Mouse (Mus musculus) lung, adult 2 months (tissue): ENCODE results near the gene Plekhg6. TPM values are rescaled to one million over a fixed set of nuclear protein-coding genes. Genes with fewer than 3 reads are reported as not detected.
A peak's percentile ranks its signal among the peaks of the same experiment; 100 is the strongest.

Experiments used
- DNase-seq: peaks from one replicate; pipeline ENCODE4 v3.0.0; 2022
- H3K4me1 ChIP-seq: fragments of 200-500 bp; 2 replicates; pipeline ENCODE4 v1.6.1; 2011; ENCODE audit warnings: low read length; ENCODE audit not compliant: control insufficient read depth, insufficient read depth
- H3K4me3 ChIP-seq: fragments of 200-500 bp; replicated peaks from 2 replicates; pipeline ENCODE3; 2011; ENCODE audit warnings: low read depth, mild to moderate bottlenecking, control low read depth, low read length; ENCODE audit errors: extremely low read depth
- CTCF ChIP-seq: fragments of 200-500 bp; IDR thresholded peaks from 2 replicates; pipeline ENCODE4 v1.5.1; 2011; ENCODE audit warnings: mild to moderate bottlenecking, low read length, control low read depth; ENCODE audit not compliant: insufficient read depth
- POLR2A ChIP-seq: fragments of 200-500 bp; IDR thresholded peaks from 2 replicates; pipeline ENCODE4 v1.6.1; 2011; ENCODE audit warnings: low read depth, mild to moderate bottlenecking, control low read depth, low read length, borderline replicate concordance; ENCODE audit errors: extremely low read depth
- WGBS: fragments of 180-500 bp; shearing (Covaris S2); methylation state at CpG from one replicate; pipeline ENCODE4 v1.1.7; 2018; 5-methylcytosine and 5-hydroxymethylcytosine counted together
- polyA plus RNA-seq: library from polyadenylated mRNA; depleted of rRNA; stranded (reverse); fragments of >200 nt; gene quantifications from 2 replicates; pipeline ENCODE4 v1.2.3, GENCODE M21; 2012

Gene Plekhg6
- polyA plus RNA-seq, 1 experiment, result 2.6 TPM

- no peak overlapping the region for H3K4me3 ChIP-seq
- peaks cover 7% of the 10 kb centered on the region for H3K4me1 ChIP-seq
- TF ChIP-seq CTCF (no peak), POLR2A (no peak)
- no peak for DNase-seq
- WGBS, result 69% methylated on average over 6 of the region's 6 CpGs
Observed at GRCm38 (mm10) chr6:125377042-125377441, 3.6 kb downstream of the Plekhg6 start.

GRCm38 (mm10) chr6:125367758-125368371 lies 12.7 kb downstream of the Plekhg6 start:
- Histone ChIP-seq H3K4me1 (no peaks in the 10 kb centered on the region), H3K4me3 (no peak overlapping the region)
- no peak for DNase-seq
- WGBS, result 37% methylated on average over 4 of the region's 4 CpGs
- TF ChIP-seq CTCF (no peak), POLR2A (no peak)

DNA sequence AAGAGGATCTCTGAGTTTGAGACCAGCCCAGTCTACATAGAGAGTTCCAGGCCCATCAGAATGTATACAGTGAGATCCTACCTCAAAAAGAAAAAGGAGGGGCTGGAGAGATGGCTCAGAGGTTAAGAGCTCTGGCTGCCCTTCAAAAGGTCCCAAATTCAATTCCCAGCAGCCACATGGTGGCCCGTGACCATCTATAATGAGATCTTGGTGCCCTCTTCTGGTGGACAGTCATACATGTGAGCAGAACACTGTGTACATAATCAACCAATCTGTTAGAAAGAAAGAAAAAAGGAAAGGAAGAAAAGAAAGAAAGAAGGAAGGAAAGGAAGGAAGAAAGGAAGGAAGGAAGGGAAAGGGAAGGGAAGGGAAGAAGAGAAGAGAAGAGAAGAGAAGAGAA lies 14.5 kb downstream of the Plekhg6 start:
- 82% methylated on average over 1 of the region's 1 CpGs for WGBS
- DNase-seq, result no peak
- H3K4me3 ChIP-seq, result no peak overlapping the region
- H3K4me1 ChIP-seq, result peaks cover 3% of the 10 kb centered on the region; the same call in 1 of the 2 replicates
- no peak for TF ChIP-seq POLR2A
- no peak for TF ChIP-seq CTCF

GRCm38 (mm10) chr6:125365522-125365921 lies 15.1 kb downstream of the Plekhg6 start:
- peaks cover 3% of the 10 kb centered on the region; the same call in 1 of the 2 replicates for H3K4me1 ChIP-seq
- no peak overlapping the region for H3K4me3 ChIP-seq
- TF ChIP-seq CTCF, result no peak
- TF ChIP-seq POLR2A, result no peak
- 78% methylated on average over 5 of the region's 5 CpGs for WGBS
- no peak for DNase-seq

GRCm38 (mm10) chr6:125364448-125364847 lies 16.1 kb downstream of the Plekhg6 start:
- 9% methylated on average over 8 of the region's 8 CpGs for WGBS
- peaks cover 3% of the 10 kb centered on the region; the same call in 1 of the 2 replicates for H3K4me1 ChIP-seq
- peak; percentile 59 for TF ChIP-seq CTCF
- no peak for TF ChIP-seq POLR2A
- no peak overlapping the region for H3K4me3 ChIP-seq
- DNase-seq, result no peak

DNA sequence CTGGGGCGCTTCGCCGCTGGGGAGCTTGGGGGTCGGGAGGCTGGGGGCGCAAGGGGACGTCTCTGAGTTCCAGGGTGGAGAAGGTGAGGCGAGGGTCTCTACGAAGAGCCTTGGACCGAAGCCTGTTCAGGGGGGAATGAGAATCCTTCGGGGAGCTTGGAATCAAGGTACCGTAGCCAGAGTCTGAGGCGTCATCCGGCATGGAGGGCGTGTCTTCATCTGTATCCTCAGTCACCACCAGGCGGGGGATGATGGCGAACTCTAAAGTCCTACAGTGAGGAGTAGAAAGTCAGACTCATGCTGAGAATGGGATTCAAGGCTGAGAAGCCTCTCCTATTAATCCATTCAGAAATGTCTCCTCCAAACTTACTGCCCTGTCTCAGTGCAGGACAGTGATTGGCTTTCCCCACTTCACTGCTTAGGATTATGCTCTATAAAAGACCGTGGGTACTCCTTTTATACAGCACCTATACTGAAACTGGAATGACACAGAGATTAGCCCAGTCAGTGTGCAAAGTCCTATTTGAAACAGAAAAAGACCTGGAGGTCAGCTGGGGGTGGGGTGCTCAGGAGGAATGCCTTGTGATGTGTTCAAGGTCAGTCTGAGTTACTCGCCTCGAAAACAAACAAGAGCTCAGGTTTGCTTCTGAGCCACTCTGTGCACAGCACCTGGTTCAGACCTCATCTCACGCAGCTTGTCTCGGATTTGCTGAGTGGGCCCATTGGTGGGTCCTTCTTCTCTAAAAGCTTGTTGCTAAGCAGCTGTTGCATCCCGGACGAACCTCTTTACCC lies 16.9 kb downstream of the Plekhg6 start:
- no peak overlapping the region for H3K4me3 ChIP-seq
- DNase-seq, result no peak
- WGBS, result 52% methylated on average over 23 of the region's 23 CpGs
- peaks cover 3% of the 10 kb centered on the region; the same call in 1 of the 2 replicates for H3K4me1 ChIP-seq
- TF ChIP-seq CTCF, result peak; percentile 16; the same call in 1 of the 2 replicates
- no peak for TF ChIP-seq POLR2A

GRCm38 (mm10) chr6:125363021-125363420 lies 17.6 kb downstream of the Plekhg6 start:
- no peak overlapping the region for H3K4me3 ChIP-seq
- no peak for DNase-seq
- no peak for TF ChIP-seq POLR2A
- TF ChIP-seq CTCF, result no peak
- WGBS, result 65% methylated on average over 15 of the region's 15 CpGs
- H3K4me1 ChIP-seq, result peaks cover 3% of the 10 kb centered on the region; the same call in 1 of the 2 replicates

DNA sequence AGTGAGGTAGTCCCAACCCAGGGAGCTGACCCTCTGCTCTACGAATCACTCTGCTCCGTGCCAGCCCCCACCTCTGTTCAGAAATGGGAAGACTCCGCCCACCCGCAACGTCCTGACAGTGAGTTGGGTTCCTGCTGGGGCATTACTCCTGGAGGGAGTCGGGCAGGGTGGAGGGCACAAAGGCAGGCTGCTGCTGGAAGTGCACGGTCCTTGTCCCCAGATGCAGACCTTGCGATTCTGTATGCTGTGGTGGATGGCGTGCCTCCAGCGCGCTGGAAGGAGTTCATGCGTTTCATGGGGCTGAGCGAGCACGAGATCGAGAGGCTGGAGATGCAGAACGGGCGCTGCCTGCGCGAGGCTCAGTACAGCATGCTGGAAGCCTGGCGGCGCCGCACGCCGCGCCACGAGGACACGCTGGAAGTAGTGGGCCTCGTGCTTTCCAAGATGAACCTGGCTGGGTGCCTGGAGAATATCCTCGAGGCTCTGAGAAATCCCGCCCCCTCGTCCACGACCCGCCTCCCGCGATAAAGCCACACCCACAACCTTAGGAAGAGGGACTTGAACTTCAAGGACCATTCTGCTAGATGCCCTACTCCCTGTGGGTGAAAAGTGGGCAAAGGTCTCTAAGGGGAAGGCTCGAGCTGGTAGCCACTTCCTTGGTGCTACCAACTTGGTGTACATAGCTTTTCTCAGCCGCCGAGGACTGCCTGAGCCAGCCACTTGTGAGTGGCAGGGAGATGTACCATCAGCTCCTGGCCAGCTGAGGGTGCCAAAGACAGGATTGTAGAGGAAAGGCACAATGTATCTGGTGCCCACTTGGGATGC lies 18.9 kb downstream of the Plekhg6 start:
- WGBS, result 51% methylated on average over 38 of the region's 38 CpGs
- peaks cover 3% of the 10 kb centered on the region; the same call in 1 of the 2 replicates for H3K4me1 ChIP-seq
- H3K4me3 ChIP-seq, result no peak overlapping the region
- no peak for DNase-seq
- TF ChIP-seq CTCF, result peak; percentile 57
- no peak for TF ChIP-seq POLR2A

- Histone ChIP-seq H3K4me1 (peaks cover 7% of the 10 kb centered on the region), H3K4me3 (no peak overlapping the region)
- WGBS, result 86% methylated on average over 9 of the region's 9 CpGs
- DNase-seq, result no peak
- no peak for TF ChIP-seq CTCF
- TF ChIP-seq POLR2A, result no peak
Observed at GRCm38 (mm10) chr6:125360846-125361245, 19.7 kb downstream of the Plekhg6 start.

GRCm38 (mm10) chr6:125359999-125360398 lies 20.6 kb downstream of the Plekhg6 start:
- 44% methylated on average over 9 of the region's 9 CpGs for WGBS
- TF ChIP-seq POLR2A, result no peak
- TF ChIP-seq CTCF, result no peak
- H3K4me1 ChIP-seq, result peaks cover 14% of the 10 kb centered on the region
- DNase-seq, result no peak
- H3K4me3 ChIP-seq, result no peak overlapping the region
